Mouse (Mus musculus) embryonic stem cell, embryonic (primary cell): Measurements from ENCODE around the gene Gm27021.

Source experiments
- CTCF ChIA-PET, 4 experiments: fragments of 300-600 bp in 2 of 4; fragments of 350-600 bp in 2 of 4; sonication (Branson Sonifier 250); formaldehyde crosslinking; loops; one replicate each; lab custom pipeline; 2022; ENCODE audit warnings: inconsistent platforms in 2 of 4; lab: Charles Lee
- POLR2A ChIA-PET, 4 experiments: fragments of 300-600 bp in 2 of 4; fragments of 350-600 bp in 2 of 4; sonication (Branson Sonifier 250); formaldehyde crosslinking; loops; one replicate each; lab custom pipeline; 2022; ENCODE audit warnings: antibody characterized with exemption in 4 of 4, inconsistent platforms in 1 of 4; lab: Charles Lee

Gm27021 gene

GRCm38 (mm10) chr8:120575801-120576200 is 92.1 kb downstream of the Gm27021 start:
- ChIA-PET POLR2A (interaction anchor here in 2 of 4 experiments (0.8 to 11.1 kb wide), 5 partner anchors 6 to 168 kb away, joined by 3 to 67 read pairs (median 3); partner anchors contain the start of gene Gins2 (in 2 of the 2)), CTCF (interaction anchor here in 3 of 4 experiments (0.6 to 2.7 kb wide), 6 partner anchors 14 to 292 kb away, joined by 3 to 8 read pairs (median 6); no protein-coding TSS in a partner anchor)

DNA sequence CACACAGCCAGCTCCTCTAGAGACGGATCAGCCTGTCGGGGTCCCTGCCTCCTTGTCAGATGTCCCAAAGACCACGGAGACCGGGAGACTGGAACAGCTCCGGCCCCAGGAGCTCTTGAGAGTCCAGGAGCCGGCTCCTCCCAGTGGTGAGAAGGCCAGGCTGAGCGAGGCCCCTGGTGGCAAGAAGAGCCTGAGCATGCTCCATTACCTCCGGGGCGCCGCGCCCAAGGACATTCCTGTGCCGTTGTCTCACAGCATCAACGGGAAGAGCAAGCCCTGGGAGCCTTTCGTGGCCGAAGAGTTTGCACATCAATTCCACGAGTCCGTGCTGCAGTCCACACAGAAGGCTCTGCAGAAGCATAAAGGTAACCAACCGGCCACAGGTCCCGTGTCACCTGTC is 92.9 kb downstream of the Gm27021 start:
- POLR2A ChIA-PET, result interaction anchor here (0.6 to 11.1 kb wide), 11 partner anchors 6 to 580 kb away, joined by 3 to 67 read pairs (median 4); partner anchors contain the start of gene Gins2 (in 2 of the 4)

GRCm38 (mm10) chr8:120573866-120574265 is 94.0 kb downstream of the Gm27021 start:
- CTCF ChIA-PET, result interaction anchor here in 2 of 4 experiments (1.0 to 1.6 kb wide), 4 partner anchors 12 to 170 kb away, joined by 3 to 6 read pairs (median 4); no protein-coding TSS in a partner anchor
- POLR2A ChIA-PET, result interaction anchor here in 1 of 4 experiments (1.4 to 2.3 kb wide), 3 partner anchors 10 to 26 kb away, joined by 3 to 5 read pairs (median 4); partner anchors contain the start of gene Gins2

More for the DNA sequence above, 92.9 kb downstream of the Gm27021 start:
- CTCF ChIA-PET, result interaction anchor here (0.6 to 2.7 kb wide), 9 partner anchors 13 to 211 kb away, joined by 3 to 8 read pairs (median 3); no protein-coding TSS in a partner anchor

DNA sequence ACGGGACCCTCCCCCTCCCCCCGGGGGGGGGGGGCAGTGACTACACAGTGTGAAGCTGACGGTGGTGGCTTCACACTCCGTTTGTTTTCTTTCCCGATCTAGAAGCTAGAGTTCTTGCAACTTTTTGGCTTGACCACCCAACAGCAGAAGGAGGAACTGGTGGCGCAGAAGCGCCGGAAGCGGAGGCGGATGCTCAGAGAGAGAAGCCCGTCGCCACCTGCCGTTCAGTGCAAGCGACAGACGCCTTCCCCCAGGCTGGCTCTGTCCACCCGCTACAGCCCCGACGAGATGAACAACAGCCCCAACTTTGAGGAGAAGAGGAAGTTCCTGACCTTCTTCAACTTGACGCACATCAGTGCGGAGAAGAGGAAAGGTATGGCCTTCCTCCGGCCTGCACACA is 95.3 kb downstream of the Gm27021 start:
- ChIA-PET POLR2A (interaction anchor here in 3 of 4 experiments (0.7 to 7.9 kb wide), 5 partner anchors 8 to 33 kb away, joined by 3 to 67 read pairs (median 5); no protein-coding TSS in a partner anchor), CTCF (interaction anchor here in 2 of 4 experiments (0.6 to 3.1 kb wide), 4 partner anchors 23 to 207 kb away, joined by 3 to 13 read pairs (median 4); no protein-coding TSS in a partner anchor)

- ChIA-PET POLR2A (interaction anchor here in 3 of 4 experiments (0.5 to 7.9 kb wide), 9 partner anchors 9 to 279 kb away, joined by 3 to 67 read pairs (median 4); partner anchors contain the start of gene Gins2 (in 2 of the 3)), CTCF (interaction anchor here (0.6 to 3.2 kb wide), 15 partner anchors 10 to 1219 kb away, joined by 3 to 24 read pairs (median 3); no protein-coding TSS in a partner anchor)
Observed at GRCm38 (mm10) chr8:120571561-120571960, 96.3 kb downstream of the Gm27021 start.

DNA sequence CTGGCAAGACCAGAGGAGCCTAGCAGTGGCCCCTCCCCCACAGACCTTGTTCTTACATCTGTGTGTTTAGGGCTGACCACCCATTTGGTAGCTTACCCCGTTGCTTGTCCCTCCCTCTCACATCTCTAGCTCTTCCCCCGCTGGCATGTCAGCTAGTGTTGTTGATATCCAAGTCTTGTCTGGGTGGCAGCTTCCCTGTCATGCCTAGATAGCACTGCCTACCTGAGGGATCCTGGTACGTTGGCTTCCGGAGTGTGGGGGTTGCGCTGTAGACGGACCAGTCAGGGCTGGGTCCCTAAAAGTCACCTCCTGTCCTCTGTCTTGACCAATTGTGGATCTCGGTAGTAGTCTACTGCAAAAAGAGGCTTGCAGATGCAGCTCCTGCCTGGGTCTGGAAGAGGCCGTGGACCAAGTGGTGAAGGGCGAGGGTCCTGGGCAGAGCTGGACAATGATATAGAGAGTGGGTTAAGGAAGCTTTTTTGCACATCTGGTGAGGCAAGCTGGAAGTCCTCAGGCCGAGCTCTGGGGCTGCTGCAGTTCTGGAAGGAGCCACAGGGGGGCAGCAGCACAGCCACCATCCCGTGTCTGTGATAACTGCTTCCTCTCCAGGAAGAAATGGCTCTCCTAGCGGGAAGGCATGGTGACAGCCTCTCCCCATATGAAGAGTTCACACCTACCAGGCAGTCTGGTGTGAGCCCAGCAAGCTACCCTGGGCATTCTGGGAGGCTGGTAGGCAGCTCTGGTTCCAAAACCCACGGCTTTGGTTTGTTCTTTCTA is 97.8 kb downstream of the Gm27021 start:
- POLR2A ChIA-PET, result interaction anchor here (0.6 to 7.9 kb wide), 27 partner anchors 9 to 192 kb away, joined by 3 to 67 read pairs (median 3); partner anchors contain the start of gene Gins2 (in 1 of the 4)

GRCm38 (mm10) chr8:120569123-120569522 is 98.8 kb downstream of the Gm27021 start:
- ChIA-PET POLR2A (interaction anchor here (0.6 to 7.9 kb wide), 12 partner anchors 8 to 161 kb away, joined by 3 to 67 read pairs (median 3); partner anchors contain the start of gene Gins2 (in 1 of the 4)), CTCF (interaction anchor here (0.6 to 3.2 kb wide), 31 partner anchors 8 to 293 kb away, joined by 3 to 24 read pairs (median 7); partner anchors contain the start of gene Gins2 (in 1 of the 4))

More for the DNA sequence above, 97.8 kb downstream of the Gm27021 start:
- CTCF ChIA-PET, result interaction anchor here (0.5 to 3.2 kb wide), 97 partner anchors 8 to 1206 kb away, joined by 3 to 24 read pairs (median 4); partner anchors contain the start of genes Gins2 (in 3 of the 4) and Fam92b (in 1 of the 4)

DNA sequence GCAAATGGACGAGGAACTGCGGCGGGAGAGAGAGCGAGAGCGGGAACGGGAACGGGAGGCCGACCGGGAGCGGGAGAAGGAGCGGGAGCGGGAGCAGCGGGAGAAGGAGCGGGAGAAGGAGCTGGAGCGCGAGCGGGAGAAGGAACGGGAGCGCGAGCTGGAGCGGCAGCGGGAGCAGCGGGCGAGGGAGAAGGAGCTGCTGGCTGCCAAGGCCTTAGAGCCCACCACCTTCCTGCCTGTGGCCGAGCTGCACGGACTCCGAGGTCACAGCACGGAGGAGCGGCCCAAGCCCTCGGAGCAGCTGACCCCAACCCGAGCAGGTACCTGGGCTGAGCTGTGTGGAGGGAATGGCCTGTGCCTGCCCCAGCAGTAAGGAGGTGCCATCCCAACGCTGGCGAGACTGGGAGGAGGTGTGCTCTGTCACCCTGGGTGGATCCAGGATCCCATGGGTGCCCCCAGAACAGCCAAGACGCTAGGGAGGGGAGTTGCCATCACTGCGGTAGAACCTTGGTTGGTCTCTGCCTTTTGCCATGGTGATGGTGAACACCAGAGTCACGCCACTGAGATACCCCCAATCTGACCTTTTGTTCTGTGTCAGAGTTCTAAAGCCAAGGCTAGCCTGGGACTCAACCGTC is 99.6 kb downstream of the Gm27021 start:
- CTCF ChIA-PET, result interaction anchor here (0.6 to 3.0 kb wide), 23 partner anchors 12 to 389 kb away, joined by 3 to 16 read pairs (median 3); partner anchors contain the start of gene Gins2 (in 1 of the 4)
- POLR2A ChIA-PET, result interaction anchor here (0.5 to 7.9 kb wide), 19 partner anchors 8 to 1282 kb away, joined by 3 to 67 read pairs (median 3); partner anchors contain the start of gene Gins2 (in 2 of the 4)

DNA sequence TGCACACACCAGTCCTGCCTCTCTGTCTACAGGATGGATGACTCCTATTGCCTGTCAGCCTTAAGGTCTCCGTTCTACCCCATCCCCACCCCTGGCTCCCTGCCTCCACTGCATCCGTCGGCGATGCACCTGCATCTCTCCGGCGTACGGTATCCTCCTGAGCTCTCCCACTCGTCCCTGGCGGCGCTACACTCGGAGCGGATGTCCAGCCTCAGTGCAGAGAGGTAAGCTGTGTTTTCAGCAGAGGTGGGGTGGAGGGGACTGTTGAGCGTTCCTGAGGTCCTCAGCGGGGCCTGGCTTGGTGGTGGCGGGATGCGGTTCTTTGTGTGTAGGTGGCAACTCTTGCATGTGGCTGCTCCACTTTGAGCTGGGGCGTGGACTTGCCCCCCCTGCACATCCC is 100.1 kb downstream of the Gm27021 start:
- ChIA-PET POLR2A (interaction anchor here (0.5 to 7.9 kb wide), 20 partner anchors 8 to 1283 kb away, joined by 3 to 67 read pairs (median 3); partner anchors contain the start of gene Gins2 (in 1 of the 4)), CTCF (interaction anchor here (0.6 to 3.0 kb wide), 16 partner anchors 12 to 389 kb away, joined by 3 to 9 read pairs (median 3); partner anchors contain the start of gene Gins2 (in 1 of the 4))

DNA sequence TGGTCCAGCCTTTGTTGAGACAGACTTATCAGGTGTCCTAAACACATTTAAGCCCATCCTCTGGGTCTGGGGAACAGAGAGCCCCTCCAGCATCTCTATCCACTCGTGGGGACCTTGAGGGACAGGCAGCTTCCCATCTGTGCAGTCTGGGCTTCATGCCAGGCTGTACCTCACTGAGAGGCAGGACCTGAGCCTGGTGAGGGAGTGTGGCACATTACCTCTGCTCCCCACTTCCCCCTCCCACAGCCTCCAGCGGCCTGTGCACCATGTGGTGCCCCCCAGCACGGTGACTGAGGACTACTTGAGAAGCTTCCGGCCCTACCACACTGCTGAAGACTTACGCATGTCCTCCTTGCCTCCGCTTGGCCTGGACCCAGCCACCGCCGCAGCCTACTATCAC is 101.2 kb downstream of the Gm27021 start:
- POLR2A ChIA-PET, result interaction anchor here in 1 of 4 experiments (0.6 to 7.9 kb wide), 5 partner anchors 10 to 231 kb away, joined by 3 to 67 read pairs (median 3); no protein-coding TSS in a partner anchor
- CTCF ChIA-PET, result interaction anchor here in 2 of 4 experiments (0.7 to 2.6 kb wide), 3 partner anchors 11 to 247 kb away, joined by 3 to 7 read pairs (median 5); no protein-coding TSS in a partner anchor

DNA sequence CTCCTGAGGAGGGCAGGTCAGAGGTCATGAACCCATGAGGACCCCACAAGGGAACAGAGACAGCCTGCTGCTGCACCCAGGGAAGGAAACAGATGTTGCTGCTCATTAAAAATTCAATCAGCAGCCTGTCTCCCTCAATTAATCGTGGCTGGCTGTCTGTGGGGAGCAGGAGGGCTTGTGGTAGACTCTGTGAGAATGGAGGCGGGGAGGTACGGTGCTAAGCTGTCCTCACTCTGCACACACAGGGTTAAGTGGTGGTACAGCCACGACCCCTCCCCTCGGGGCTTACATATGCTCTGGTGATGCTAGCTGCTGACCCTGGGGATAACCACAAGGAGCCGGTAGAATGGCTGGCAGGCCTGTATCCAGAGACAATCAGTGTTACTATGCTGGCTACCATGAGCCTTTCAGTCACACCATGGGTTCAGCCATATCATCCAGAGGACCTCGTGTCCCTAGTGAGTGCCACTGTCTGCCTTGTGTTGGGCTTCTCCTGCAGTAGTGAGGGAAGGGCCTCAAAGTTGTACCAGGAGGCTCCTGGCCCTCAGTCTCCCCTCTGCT is 102.6 kb downstream of the Gm27021 start:
- POLR2A ChIA-PET, result interaction anchor here in 1 of 4 experiments (0.7 to 7.9 kb wide), 3 partner anchors 8 to 93 kb away, joined by 3 to 67 read pairs (median 3); no protein-coding TSS in a partner anchor
- CTCF ChIA-PET, result no interaction called here

- POLR2A ChIA-PET, result interaction anchor here (0.6 to 3.0 kb wide), 18 partner anchors 9 to 246 kb away, joined by 3 to 12 read pairs (median 3); partner anchors contain the start of gene Gins2 (in 1 of the 4)
- CTCF ChIA-PET, result interaction anchor here in 3 of 4 experiments (0.6 to 4.2 kb wide), 20 partner anchors 12 to 323 kb away, joined by 3 to 34 read pairs (median 4); partner anchors contain the start of gene Gins2 (in 1 of the 3)
Observed at GRCm38 (mm10) chr8:120563851-120564837, 103.7 kb downstream of the Gm27021 start.

- ChIA-PET POLR2A (interaction anchor here (0.6 to 3.0 kb wide), 19 partner anchors 8 to 245 kb away, joined by 3 to 12 read pairs (median 3); no protein-coding TSS in a partner anchor), CTCF (interaction anchor here (0.7 to 4.2 kb wide), 20 partner anchors 11 to 322 kb away, joined by 3 to 34 read pairs (median 4); partner anchors contain the start of gene Gins2 (in 1 of the 4))
Observed at GRCm38 (mm10) chr8:120563348-120563724, 104.5 kb downstream of the Gm27021 start.

- POLR2A ChIA-PET, result interaction anchor here in 3 of 4 experiments (0.6 to 3.0 kb wide), 24 partner anchors 8 to 228 kb away, joined by 3 to 12 read pairs (median 3); no protein-coding TSS in a partner anchor
- CTCF ChIA-PET, result interaction anchor here (0.6 to 4.2 kb wide), 43 partner anchors 7 to 1145 kb away, joined by 3 to 34 read pairs (median 4); partner anchors contain the start of gene Gins2 (in 1 of the 4)
Observed at GRCm38 (mm10) chr8:120562680-120563347, 105.1 kb downstream of the Gm27021 start.
